Comparison of ENCODE assay signal across 18 mouse cellular contexts in the genomic region with DNA sequence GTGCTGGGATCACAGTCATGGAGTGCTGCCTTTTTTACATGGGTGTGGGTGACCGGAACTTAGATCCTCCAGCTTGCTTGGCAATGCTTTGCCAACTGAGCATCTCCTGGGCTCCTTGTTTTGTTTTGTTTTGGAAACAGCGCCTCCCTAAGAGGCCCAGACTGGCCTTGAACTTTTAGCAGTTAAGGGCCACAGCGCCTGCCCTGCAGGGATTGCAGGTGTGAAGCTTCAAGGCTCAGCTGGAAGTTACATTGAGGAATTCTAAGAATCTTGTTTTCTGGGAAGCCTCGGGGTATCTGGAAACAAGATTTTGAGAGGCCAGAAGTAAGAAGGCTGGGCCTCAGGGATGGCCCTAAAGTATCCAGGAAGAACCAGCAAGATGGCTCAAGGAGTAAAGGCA. TPM values are rescaled to one million over a fixed set of nuclear protein-coding genes. Genes with fewer than 3 reads are reported as not detected.
DNase-seq lines count a peak whose midpoint lies in the region; ATAC-seq and TF ChIP-seq lines count a peak whose summit lies in the region.
"Had no signal": no experiment of that assay in that cellular context is flagged by ENCODE, and none has a peak within 500 bp of the region (broad histone marks: within the 10 kb centered on the region; RNA-seq: fewer than 3 reads in every experiment).

No protein-coding gene starts in this region.

- in situ Hi-C loops in ES-E14 (cut with MboI; ENCODE audit: low sequenced_read_pairs in 2 of 2, unreplicated experiment in 2 of 2), result no loop called here

- TF ChIP-seq POLR2A in lung, adult 2 months (IDR thresholded peaks at IDR 0.05; ENCODE audit: borderline replicate concordance, extremely low read depth, low read depth, low read length), result no peak

- H3K9ac ChIP-seq in ES-E14 (ENCODE audit: insufficient read depth, low read depth, low read length, poor library complexity, severe bottlenecking), result no peak overlapping the region
- 0 out of 2 replicates have a peak overlapping the region, but pooled peaks have one; percentile 86 for H3K9ac ChIP-seq in liver, embryonic 15.5 days
- H3K9ac ChIP-seq: hindbrain, embryonic 15.5 days; intestine, embryonic 15.5 days had no signal

- H3K27me3 ChIP-seq in erythroblast, embryonic 14.5 days (ENCODE audit: control insufficient read depth), result no peaks in the 10 kb centered on the region
- H3K27me3 ChIP-seq in liver, embryonic 15.5 days, result no peaks in the 10 kb centered on the region
- H3K27me3 ChIP-seq in limb, embryonic 10.5 days (ENCODE audit: low read depth, poor library complexity, severe bottlenecking), result peaks cover 15% of the 10 kb centered on the region
- H3K27me3 ChIP-seq: heart, embryonic 13.5 days; hindbrain, embryonic 15.5 days; intestine, embryonic 15.5 days had no signal

- WGBS in lung, adult 2 months, result 58% methylated on average over 4 of the region's 4 CpGs
- WGBS in liver, embryonic 15.5 days (ENCODE audit: insufficient replicate concordance), result 71% methylated on average over 4 of the region's 4 CpGs
- 42% methylated on average over 4 of the region's 4 CpGs for WGBS in limb, embryonic 10.5 days

- no peak for ATAC-seq in erythroblast, adult 5-6 weeks (replicated peaks; ENCODE audit: low FRiP score, poor library complexity, severe bottlenecking)
- no peak for ATAC-seq in liver, embryonic 15.5 days (ENCODE audit: insufficient read depth)
- ATAC-seq: intestine, embryonic 15.5 days had no signal

- H3K4me3 ChIP-seq in erythroblast, embryonic 14.5 days (replicated peaks), result peak overlapping the region; percentile 79
- H3K4me3 ChIP-seq in lung, adult 2 months (replicated peaks; ENCODE audit: extremely low read depth, low read depth, low read length), result no peak overlapping the region
- no peak overlapping the region for H3K4me3 ChIP-seq in ES-E14 (ENCODE audit: insufficient read depth in 1 of 2, low read depth in 1 of 2, low read length in 2 of 2, poor library complexity in 1 of 2, severe bottlenecking in 1 of 2)
- peak overlapping the region; percentile 84; the same call in 1 of the 2 replicates for H3K4me3 ChIP-seq in liver, embryonic 15.5 days (replicated peaks)
- H3K4me3 ChIP-seq in limb, embryonic 10.5 days, result no peak overlapping the region
- H3K4me3 ChIP-seq: forebrain, embryonic 10.5 days; hindbrain, embryonic 15.5 days; intestine, embryonic 15.5 days; midbrain, embryonic 10.5 days had no signal

- peaks cover 95% of the 10 kb centered on the region for H3K4me1 ChIP-seq in erythroblast, embryonic 14.5 days (ENCODE audit: control insufficient read depth)
- H3K4me1 ChIP-seq in lung, adult 2 months (ENCODE audit: control insufficient read depth, insufficient read depth, low read length), result peaks cover 3% of the 10 kb centered on the region
- peaks cover 7 to 33% of the 10 kb centered on the region in 2 experiments for H3K4me1 ChIP-seq in ES-E14 (ENCODE audit: control insufficient read depth in 2 of 2, insufficient read depth in 2 of 2, low read length in 2 of 2, poor library complexity in 1 of 2)
- peaks cover 99% of the 10 kb centered on the region for H3K4me1 ChIP-seq in liver, embryonic 15.5 days (replicated peaks)
- H3K4me1 ChIP-seq in limb, embryonic 10.5 days, result peaks cover 32% of the 10 kb centered on the region

- no peak for TF ChIP-seq CTCF in lung, adult 2 months (IDR thresholded peaks at IDR 0.05; ENCODE audit: insufficient read depth, low read length)

- H3K27ac ChIP-seq in ES-E14 (ENCODE audit: insufficient read depth, low read depth, low read length, poor library complexity, severe bottlenecking), result peak overlapping the region; percentile 44; the same call in 1 of the 2 replicates
- peak overlapping the region; percentile 91 for H3K27ac ChIP-seq in liver, embryonic 15.5 days (replicated peaks)
- no peak overlapping the region for H3K27ac ChIP-seq in limb, embryonic 10.5 days
- H3K27ac ChIP-seq: hindbrain, embryonic 15.5 days; intestine, embryonic 15.5 days; midbrain, embryonic 10.5 days had no signal

- no peaks in the 10 kb centered on the region for H3K9me3 ChIP-seq in erythroblast, embryonic 14.5 days (ENCODE audit: control insufficient read depth, low read length)
- H3K9me3 ChIP-seq in ES-E14 (ENCODE audit: control insufficient read depth, insufficient read depth, low read depth, low read length), result no peaks in the 10 kb centered on the region
- no peaks in the 10 kb centered on the region for H3K9me3 ChIP-seq in liver, embryonic 15.5 days (replicated peaks)
- no peaks in the 10 kb centered on the region for H3K9me3 ChIP-seq in limb, embryonic 10.5 days (replicated peaks)
- H3K9me3 ChIP-seq: forebrain, embryonic 10.5 days; heart, embryonic 13.5 days; hindbrain, embryonic 15.5 days; intestine, embryonic 15.5 days; midbrain, embryonic 10.5 days had no signal

- peak overlapping the region; percentile 96 for H3K4me2 ChIP-seq in liver, embryonic 15.5 days

- peaks cover 91% of the 10 kb centered on the region for H3K36me3 ChIP-seq in erythroblast, embryonic 14.5 days (ENCODE audit: control insufficient read depth)
- H3K36me3 ChIP-seq in ES-E14 (ENCODE audit: control insufficient read depth, insufficient read depth, low read length, poor library complexity, severe bottlenecking), result no peaks in the 10 kb centered on the region
- peaks cover 27% of the 10 kb centered on the region for H3K36me3 ChIP-seq in liver, embryonic 15.5 days (replicated peaks)
- no peaks in the 10 kb centered on the region for H3K36me3 ChIP-seq in limb, embryonic 10.5 days
- H3K36me3 ChIP-seq: forebrain, embryonic 10.5 days; heart, embryonic 13.5 days; hindbrain, embryonic 15.5 days; intestine, embryonic 15.5 days; midbrain, embryonic 10.5 days had no signal

- DNase-seq in lung, postnatal 25 days (ENCODE audit: low spot score), result peak; percentile 43
- DNase-seq in lung, adult 2 months, result no peak
- DNase-seq in ES-E14 (ENCODE audit: low read depth, low spot score), result peak; percentile 62
- no peak for DNase-seq in limb, embryonic 10.5 days (ENCODE audit: low spot score)
- no peak for DNase-seq in urinary bladder, postnatal 14 days (ENCODE audit: low spot score)
- DNase-seq: adrenal gland, postnatal 14 days; cerebellum, adult 11-12 months; cerebellum, postnatal 25 days; embryo, embryonic 11 days; heart, postnatal 36 days had no signal

TF ChIP-seq in ES-E14, 5 proteins besides CTCF, POLR2A, EP300 and RAD21:
- no peak for TF ChIP-seq ZNF384 (IDR thresholded peaks at IDR 0.05; ENCODE audit: low read depth, low read length)
- no peak for TF ChIP-seq ZC3H11A (IDR thresholded peaks at IDR 0.05; ENCODE audit: borderline replicate concordance, low read depth, low read length)
- no peak for TF ChIP-seq CHD2 (IDR thresholded peaks at IDR 0.05; ENCODE audit: low read depth, low read length)
- TF ChIP-seq MAFK (IDR thresholded peaks at IDR 0.05; ENCODE audit: insufficient read depth, low read depth, low read length), result no peak
- TF ChIP-seq HCFC1 (IDR thresholded peaks at IDR 0.05; ENCODE audit: borderline replicate concordance, insufficient read depth, low read length), result no peak

RNA-seq across cellular contexts. Expression of a gene that starts 6.0 kb away (rescaled TPM):
- polyA plus RNA-seq in erythroblast, embryonic 14.5 days (2012), result 29.2 and 33.0 TPM in 2 replicates
- 6.3 and 11.7 TPM in 2 replicates for total RNA-seq in erythroblast, adult 5-6 weeks (2015; ENCODE audit: low replicate concordance)
- 6.1 and 6.4 TPM in 2 replicates for total RNA-seq in erythroblast, adult 5-6 weeks (2017; ENCODE audit: low replicate concordance)
- polyA plus RNA-seq in lung, adult 2 months (2012; rRNA removed), result 58.3 and 67.0 TPM in 2 replicates
- 53.1 and 75.9 TPM in 2 replicates for total RNA-seq in ES-E14 (2012; rRNA removed)
- polyA plus RNA-seq in liver, embryonic 15.5 days (2015; fragmentation: Nextera tagmentation; extraction: Ambion mirVana), result 43.4 and 46.8 TPM in 2 replicates
- polyA plus RNA-seq in limb, embryonic 10.5 days (2016; fragmentation: Nextera tagmentation; extraction: Ambion mirVana), result 4.5 TPM in 2 replicates

Comparison
In these comparisons a context has a peak if more than half of its experiments do, and no peak if none do; other contexts are left out.
1. DNase-seq: peak in lung, postnatal 25 days (single experiment) and ES-E14 (single experiment); none in lung, adult 2 months (single experiment), limb, embryonic 10.5 days (single experiment) and urinary bladder, postnatal 14 days (single experiment).
2. H3K4me3 ChIP-seq: peak in erythroblast, embryonic 14.5 days (single experiment) and liver, embryonic 15.5 days (single experiment); none in lung, adult 2 months (single experiment), ES-E14 (0 of 2) and limb, embryonic 10.5 days (single experiment).